Mouse (Mus musculus) naive thymus-derived CD4-positive, alpha-beta T cell, adult 2 months (primary cell): ENCODE measurements around the gene Mdfic.
A peak's percentile ranks its signal among the peaks of the same experiment; 100 is the strongest.

Source experiments
- DNase-seq: peaks from one replicate; pipeline ENCODE4 v3.0.0-alpha.2; 2011; ENCODE audit warnings: low read depth

Mdfic gene

DNA sequence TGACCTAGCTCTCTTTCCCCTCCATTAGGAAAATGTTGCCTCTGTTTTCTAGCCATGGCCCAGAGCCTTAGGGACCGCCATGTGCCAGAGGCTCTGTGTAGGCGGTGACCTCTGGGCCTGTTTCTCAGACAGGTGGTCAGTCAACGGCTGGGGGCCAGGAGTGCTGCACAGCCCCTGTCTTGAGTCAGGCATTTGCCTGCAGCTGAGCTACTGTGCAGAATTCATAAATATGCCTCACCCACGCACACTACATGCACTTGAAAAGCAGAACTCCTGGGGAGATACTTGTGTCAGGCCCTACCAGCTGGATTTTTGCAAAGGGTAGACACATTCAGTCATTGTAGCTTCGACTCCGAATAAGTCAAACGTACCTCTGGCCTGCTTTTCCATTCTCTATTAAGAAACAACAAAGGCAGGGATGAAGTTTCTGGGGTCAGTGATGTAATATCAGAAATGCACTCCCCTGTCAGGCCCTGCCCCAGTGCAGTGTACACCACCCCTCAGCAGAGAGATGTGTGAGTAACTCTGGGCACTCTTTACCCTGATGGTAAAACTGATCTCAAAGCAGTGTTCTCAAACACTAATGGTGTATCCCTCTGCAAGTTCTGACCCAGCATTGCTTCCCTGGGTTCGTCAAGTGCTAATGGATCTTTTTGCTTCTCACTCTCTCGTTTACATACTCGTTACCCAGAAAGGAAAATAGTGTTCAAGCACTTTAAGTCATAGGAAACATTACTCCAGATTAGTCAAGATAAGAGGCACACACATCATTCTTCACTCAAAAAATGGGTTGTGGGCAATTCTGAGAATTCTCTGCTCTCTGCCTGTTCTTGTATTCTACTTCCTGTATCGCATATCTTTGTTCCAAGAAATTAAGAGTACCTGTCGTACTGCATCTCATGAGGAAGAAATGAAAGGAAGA, 72.5 kb downstream of the Mdfic start:
- DNase-seq, result peak; percentile 68

DNA sequence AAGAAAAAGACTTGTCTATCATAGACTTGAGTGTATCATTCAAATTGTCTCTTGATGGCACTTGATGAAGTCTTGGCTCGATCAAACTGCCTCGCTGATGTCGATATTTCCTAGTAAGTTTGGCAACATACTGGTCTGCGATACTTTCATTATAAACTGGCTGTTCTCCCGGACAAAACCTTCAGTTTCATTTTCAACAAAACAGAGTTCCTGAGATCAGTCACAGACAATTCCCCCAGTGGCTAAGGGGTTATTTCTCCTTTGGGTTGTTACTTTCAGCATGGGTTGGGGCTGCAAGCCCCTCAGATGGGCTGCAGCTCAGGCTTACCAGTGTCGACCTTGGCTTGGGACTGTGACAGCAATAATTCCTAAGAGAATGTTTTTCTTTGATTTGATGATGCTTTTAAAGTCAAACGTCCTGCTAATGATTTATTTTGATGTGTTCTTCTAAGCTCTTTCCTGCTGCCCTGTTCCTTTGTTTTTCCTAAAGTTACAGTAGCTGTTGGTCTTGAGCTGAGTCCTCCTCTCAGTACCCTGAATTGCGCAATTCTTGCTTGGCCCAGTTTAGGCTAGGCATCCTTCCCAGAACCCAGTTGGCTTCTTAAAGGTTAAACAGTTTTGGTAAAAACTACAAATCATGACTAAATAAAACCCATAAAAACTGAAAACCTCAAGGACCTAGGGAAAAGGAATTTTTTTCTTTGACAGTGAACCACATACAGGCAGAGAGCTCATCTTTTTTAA, 73.3 kb downstream of the Mdfic start:
- no peak for DNase-seq

- peak; percentile 15 for DNase-seq
These were observed 74.3 kb downstream of the Mdfic start for GRCm38 (mm10) chr6:15794801-15795200.

DNA sequence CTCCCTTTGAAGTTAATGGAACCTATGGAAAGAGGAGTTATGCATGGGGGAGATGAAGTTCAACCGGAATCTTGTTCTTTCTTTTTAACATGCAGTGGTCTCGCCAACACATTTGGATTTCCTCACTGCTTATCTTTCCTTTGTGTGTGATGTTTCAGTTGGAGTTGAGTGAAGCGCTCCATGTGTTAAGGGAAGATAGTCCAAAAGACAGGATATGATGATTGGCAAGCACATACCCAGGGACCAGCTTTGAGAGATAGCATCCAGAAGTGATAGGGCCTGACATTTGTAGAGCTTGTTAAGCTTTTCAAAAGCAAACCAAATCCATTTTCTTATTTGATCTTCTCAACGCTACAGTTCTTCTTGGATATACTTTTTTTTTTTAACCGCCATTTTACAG, 86.9 kb downstream of the Mdfic start:
- no peak for DNase-seq

- DNase-seq, result no peak
These were observed 104.8 kb downstream of the Mdfic start for GRCm38 (mm10) chr6:15825236-15825635.

DNA sequence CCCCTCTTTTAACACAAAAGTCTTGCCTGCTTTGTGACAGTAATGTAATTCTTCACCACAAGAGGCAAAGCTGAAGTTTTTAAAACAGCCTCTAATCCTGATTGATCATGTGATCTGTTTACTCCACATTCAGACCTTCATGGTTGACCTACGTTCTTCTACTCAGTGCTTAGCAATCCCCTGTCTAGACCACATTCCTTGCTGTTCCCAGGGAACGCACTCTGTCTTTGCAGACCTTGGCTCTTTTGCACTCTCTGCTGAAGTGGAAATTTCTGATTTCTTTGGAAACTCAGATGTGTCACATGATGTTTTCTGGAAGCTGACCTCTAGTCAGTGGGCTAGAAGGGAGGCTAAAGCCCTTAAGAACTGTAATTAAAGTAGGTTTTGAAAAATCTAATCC, 109.4 kb downstream of the Mdfic start:
- no peak for DNase-seq

DNA sequence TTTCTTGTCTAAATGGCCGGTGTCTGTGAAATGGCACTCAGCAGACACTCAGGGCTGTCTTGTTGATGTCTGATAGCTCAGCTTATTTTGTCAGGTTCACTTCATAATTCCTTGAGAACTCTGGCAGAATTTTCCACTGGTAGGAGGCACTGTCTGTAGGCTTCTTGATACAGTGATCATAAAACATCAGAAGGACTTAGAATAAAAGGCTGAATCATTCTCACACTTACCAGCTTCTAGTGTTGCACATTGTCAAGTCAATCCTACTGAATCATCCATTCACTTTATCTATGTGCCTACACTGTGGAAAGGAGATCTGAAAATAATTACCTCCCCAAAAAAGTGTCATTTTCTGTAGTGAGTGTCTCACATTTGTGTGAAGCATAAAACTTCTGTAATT, 110.2 kb downstream of the Mdfic start:
- no peak for DNase-seq

DNA sequence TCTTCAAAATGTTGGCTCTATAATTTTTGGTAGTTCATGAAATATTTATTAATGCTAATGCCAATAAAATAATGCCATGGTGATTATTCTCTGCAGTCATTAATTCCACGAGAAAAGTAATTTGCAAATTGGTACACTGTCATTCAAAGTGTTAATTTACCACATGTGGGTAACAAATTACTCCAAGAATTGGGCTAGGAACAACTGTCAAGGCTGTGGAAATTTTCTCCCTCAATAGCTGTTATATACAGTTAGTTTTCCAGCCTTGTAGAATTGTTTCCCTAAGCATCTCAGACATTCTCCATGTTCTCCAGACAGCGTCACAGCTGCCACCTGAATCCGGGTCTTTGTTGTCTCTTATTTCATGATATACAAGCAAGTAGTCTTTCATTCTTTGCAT, 117.2 kb downstream of the Mdfic start:
- no peak for DNase-seq

- DNase-seq, result no peak
These were observed 119.4 kb downstream of the Mdfic start for GRCm38 (mm10) chr6:15839831-15840230.

GRCm38 (mm10) chr6:15840429-15840828, 120.0 kb downstream of the Mdfic start:
- no peak for DNase-seq

DNA sequence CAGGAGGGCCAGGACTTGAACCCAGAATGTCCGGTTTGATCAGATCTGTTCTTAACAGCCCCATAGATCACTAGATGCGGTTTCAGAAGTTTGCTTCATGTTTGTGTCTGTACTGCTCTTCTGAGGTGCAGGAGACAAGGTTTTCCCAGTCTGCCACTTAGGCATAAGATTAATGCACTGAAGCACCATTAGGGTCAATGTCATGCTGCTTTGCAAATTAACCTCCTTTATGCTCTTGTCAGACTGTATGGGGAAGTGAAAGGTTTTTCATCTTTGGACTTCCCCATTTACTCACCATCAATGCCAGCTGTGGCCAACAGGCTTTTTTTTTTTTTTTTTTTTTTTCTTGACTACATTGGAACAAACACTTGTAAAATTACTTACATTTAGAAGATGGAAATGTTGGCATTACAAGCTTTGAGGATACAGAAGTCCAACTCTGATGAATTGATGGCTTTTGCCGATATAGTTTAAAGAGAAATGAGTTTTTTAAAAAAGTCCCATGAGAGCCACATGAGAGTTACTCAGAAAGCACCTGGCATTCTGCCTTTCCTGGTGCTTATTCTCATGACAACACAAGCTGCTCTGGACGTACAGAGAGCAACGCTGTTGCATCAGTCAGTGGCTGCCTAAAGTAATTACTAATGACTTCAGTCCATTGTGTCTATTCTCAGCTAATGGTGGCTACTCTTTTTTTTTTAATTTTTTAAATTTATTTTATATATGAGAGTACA, 121.2 kb downstream of the Mdfic start:
- DNase-seq, result peak; percentile 2

DNA sequence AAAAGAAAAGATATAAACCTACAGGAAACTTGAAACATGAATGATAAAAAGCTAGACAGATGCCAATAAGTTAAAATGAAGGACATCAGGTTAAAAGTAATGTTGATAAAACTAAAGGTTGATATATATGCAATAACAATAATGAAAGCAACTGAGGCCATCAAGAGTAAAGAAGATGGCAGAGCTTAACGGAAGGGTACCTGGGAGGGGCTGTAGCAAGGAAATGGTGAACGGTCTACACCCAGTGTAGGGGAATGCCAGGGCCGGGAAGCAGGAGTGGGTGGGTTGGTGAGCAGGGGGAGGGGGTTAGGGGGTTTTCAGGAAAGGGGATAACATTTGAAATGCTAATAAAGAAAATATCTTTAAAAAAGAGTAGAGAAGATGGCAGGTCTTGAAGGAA, 122.8 kb downstream of the Mdfic start:
- no peak for DNase-seq

GRCm38 (mm10) chr6:15845711-15846342, 125.4 kb downstream of the Mdfic start:
- peak; percentile 1 for DNase-seq
